ENCODE assay signal across 18 mouse cellular contexts in genomic region chr19:48411332-48411731, GRCm38 (mm10).
A peak's percentile ranks its signal among the peaks of the same experiment; 100 is the strongest.
DNase-seq lines count a peak whose midpoint lies in the region; ATAC-seq and TF ChIP-seq lines count a peak whose summit lies in the region.
"Had no signal": no experiment of that assay in that cellular context is flagged by ENCODE, and none has a peak within 500 bp of the region (broad histone marks: within the 10 kb centered on the region; RNA-seq: fewer than 3 reads in every experiment).

No protein-coding gene starts in this region.

- TF ChIP-seq CTCF in kidney, postnatal 0 days (IDR thresholded peaks at IDR 0.05; ENCODE audit: low read depth), result peak; percentile 62

- no peak overlapping the region for H3K4me2 ChIP-seq in embryonic facial prominence, embryonic 11.5 days (ENCODE audit: low read depth, low read length)
- H3K4me2 ChIP-seq in kidney, postnatal 0 days (ENCODE audit: low read length), result no peak overlapping the region
- H3K4me2 ChIP-seq in midbrain, embryonic 11.5 days, result no peak overlapping the region
- H3K4me2 ChIP-seq in midbrain, embryonic 16.5 days (ENCODE audit: low read length), result no peak overlapping the region
- H3K4me2 ChIP-seq: embryonic facial prominence, embryonic 13.5 days; forebrain, embryonic 13.5 days; limb, embryonic 13.5 days had no signal

- H3K9ac ChIP-seq in embryonic facial prominence, embryonic 11.5 days (replicated peaks; ENCODE audit: low read length), result no peak overlapping the region
- H3K9ac ChIP-seq in kidney, postnatal 0 days (ENCODE audit: low read depth, low read length), result no peak overlapping the region
- no peak overlapping the region for H3K9ac ChIP-seq in midbrain, embryonic 11.5 days (ENCODE audit: low read length)
- H3K9ac ChIP-seq in midbrain, embryonic 16.5 days (ENCODE audit: low read depth, low read length), result no peak overlapping the region
- H3K9ac ChIP-seq: embryonic facial prominence, embryonic 13.5 days; forebrain, embryonic 13.5 days; limb, embryonic 13.5 days; liver, postnatal 0 days had no signal

- no peak for ATAC-seq in embryonic facial prominence, embryonic 11.5 days (replicated peaks; ENCODE audit: insufficient number of reproducible peaks, low FRiP score, low TSS enrichment, low read depth)
- no peak for ATAC-seq in kidney, postnatal 0 days (replicated peaks; ENCODE audit: low FRiP score, low read depth)
- no peak for ATAC-seq in midbrain, embryonic 11.5 days (ENCODE audit: low FRiP score)
- ATAC-seq in midbrain, embryonic 16.5 days, result no peak
- ATAC-seq: forebrain, embryonic 13.5 days; intestine, embryonic 16.5 days; liver, postnatal 0 days had no signal

- DNase-seq in embryonic facial prominence, embryonic 11.5 days (ENCODE audit: low spot score), result peak; percentile 48
- DNase-seq in embryonic facial prominence, embryonic 10.5 days (ENCODE audit: low spot score), result no peak
- peak; percentile 14 for DNase-seq in kidney, postnatal 0 days (ENCODE audit: low spot score)
- no peak for DNase-seq in kidney, postnatal 4 days
- peak; percentile 87 for DNase-seq in midbrain, embryonic 11.5 days (ENCODE audit: low spot score, missing footprints)
- peak; percentile 71 for DNase-seq in retina, postnatal 1 day
- no peak for DNase-seq in thymus, postnatal 36 days
- DNase-seq: adrenal gland, postnatal 25 days; cerebellum, adult 11-12 months; heart, postnatal 14 days; liver, postnatal 0 days; right cerebral cortex, postnatal 14 days; thymus, adult 18-20 months had no signal

- H3K9me3 ChIP-seq in embryonic facial prominence, embryonic 11.5 days (replicated peaks; ENCODE audit: control insufficient read depth, low read length), result no peaks in the 10 kb centered on the region
- no peaks in the 10 kb centered on the region for H3K9me3 ChIP-seq in embryonic facial prominence, embryonic 10.5 days
- H3K9me3 ChIP-seq in kidney, postnatal 0 days (replicated peaks; ENCODE audit: low read length), result no peaks in the 10 kb centered on the region
- H3K9me3 ChIP-seq in midbrain, embryonic 11.5 days (ENCODE audit: control insufficient read depth, low read length), result no peaks in the 10 kb centered on the region
- no peaks in the 10 kb centered on the region for H3K9me3 ChIP-seq in midbrain, embryonic 16.5 days (replicated peaks; ENCODE audit: control insufficient read depth, low read length, poor library complexity, severe bottlenecking)
- H3K9me3 ChIP-seq: embryonic facial prominence, embryonic 13.5 days; forebrain, embryonic 13.5 days; limb, embryonic 13.5 days had no signal

- WGBS in embryonic facial prominence, embryonic 11.5 days, result 45% methylated on average over 2 of the region's 2 CpGs
- WGBS in embryonic facial prominence, embryonic 10.5 days, result 42% methylated on average over 2 of the region's 2 CpGs
- WGBS in kidney, postnatal 0 days, result 60% methylated on average over 2 of the region's 2 CpGs
- 63% methylated on average over 2 of the region's 2 CpGs for WGBS in midbrain, embryonic 11.5 days
- 49% methylated on average over 2 of the region's 2 CpGs for WGBS in midbrain, embryonic 16.5 days

- H3K27ac ChIP-seq in embryonic facial prominence, embryonic 11.5 days (replicated peaks; ENCODE audit: low read depth, low read length), result no peak overlapping the region
- no peak overlapping the region for H3K27ac ChIP-seq in embryonic facial prominence, embryonic 10.5 days (replicated peaks)
- no peak overlapping the region for H3K27ac ChIP-seq in kidney, postnatal 0 days
- H3K27ac ChIP-seq in midbrain, embryonic 11.5 days (ENCODE audit: low read depth, low read length), result no peak overlapping the region
- no peak overlapping the region for H3K27ac ChIP-seq in midbrain, embryonic 16.5 days (ENCODE audit: low read length)
- H3K27ac ChIP-seq: embryonic facial prominence, embryonic 13.5 days; forebrain, embryonic 13.5 days; limb, embryonic 13.5 days had no signal

- H3K27me3 ChIP-seq in embryonic facial prominence, embryonic 11.5 days (ENCODE audit: control insufficient read depth, insufficient read depth, low read length), result no peaks in the 10 kb centered on the region
- H3K27me3 ChIP-seq in embryonic facial prominence, embryonic 10.5 days (replicated peaks; ENCODE audit: low read depth, poor library complexity, severe bottlenecking), result no peaks in the 10 kb centered on the region
- H3K27me3 ChIP-seq in kidney, postnatal 0 days (ENCODE audit: insufficient read depth, low read length), result no peaks in the 10 kb centered on the region
- H3K27me3 ChIP-seq in midbrain, embryonic 11.5 days (ENCODE audit: control insufficient read depth, insufficient read depth, low read length), result no peaks in the 10 kb centered on the region
- H3K27me3 ChIP-seq in midbrain, embryonic 16.5 days (ENCODE audit: control insufficient read depth, insufficient read depth, low read depth, low read length), result no peaks in the 10 kb centered on the region
- H3K27me3 ChIP-seq: embryonic facial prominence, embryonic 13.5 days; forebrain, embryonic 13.5 days; limb, embryonic 13.5 days had no signal

- H3K4me1 ChIP-seq in embryonic facial prominence, embryonic 11.5 days (ENCODE audit: control insufficient read depth, insufficient read depth, low read length), result no peaks in the 10 kb centered on the region
- H3K4me1 ChIP-seq in embryonic facial prominence, embryonic 10.5 days, result no peaks in the 10 kb centered on the region
- no peaks in the 10 kb centered on the region for H3K4me1 ChIP-seq in kidney, postnatal 0 days (replicated peaks; ENCODE audit: insufficient read depth, low read length)
- H3K4me1 ChIP-seq in midbrain, embryonic 11.5 days (ENCODE audit: control insufficient read depth, insufficient read depth, low read length), result no peaks in the 10 kb centered on the region
- H3K4me1 ChIP-seq in midbrain, embryonic 16.5 days (ENCODE audit: control insufficient read depth, insufficient read depth, low read length), result no peaks in the 10 kb centered on the region
- H3K4me1 ChIP-seq: embryonic facial prominence, embryonic 13.5 days; forebrain, embryonic 13.5 days; limb, embryonic 13.5 days had no signal

- H3K36me3 ChIP-seq in embryonic facial prominence, embryonic 11.5 days (replicated peaks; ENCODE audit: control insufficient read depth, insufficient read depth, low read depth, low read length), result no peaks in the 10 kb centered on the region
- H3K36me3 ChIP-seq in embryonic facial prominence, embryonic 10.5 days (replicated peaks), result no peaks in the 10 kb centered on the region
- no peaks in the 10 kb centered on the region for H3K36me3 ChIP-seq in kidney, postnatal 0 days (ENCODE audit: insufficient read depth, low read length)
- no peaks in the 10 kb centered on the region for H3K36me3 ChIP-seq in midbrain, embryonic 11.5 days (ENCODE audit: control insufficient read depth, insufficient read depth, low read length)
- H3K36me3 ChIP-seq in midbrain, embryonic 16.5 days (ENCODE audit: control insufficient read depth, insufficient read depth, low read length), result no peaks in the 10 kb centered on the region
- H3K36me3 ChIP-seq: embryonic facial prominence, embryonic 13.5 days; limb, embryonic 13.5 days had no signal

- H3K4me3 ChIP-seq in embryonic facial prominence, embryonic 11.5 days (ENCODE audit: low read depth, low read length), result no peak overlapping the region
- H3K4me3 ChIP-seq in embryonic facial prominence, embryonic 10.5 days, result no peak overlapping the region
- H3K4me3 ChIP-seq in kidney, postnatal 0 days (replicated peaks; ENCODE audit: low read depth, low read length), result no peak overlapping the region
- H3K4me3 ChIP-seq in midbrain, embryonic 11.5 days (ENCODE audit: low read depth, low read length), result no peak overlapping the region
- no peak overlapping the region for H3K4me3 ChIP-seq in midbrain, embryonic 16.5 days (ENCODE audit: low read depth, low read length)
- H3K4me3 ChIP-seq: embryonic facial prominence, embryonic 13.5 days; forebrain, embryonic 13.5 days; limb, embryonic 13.5 days had no signal

Comparison
In these comparisons a context has a peak if more than half of its experiments do, and no peak if none do; other contexts are left out.
1. DNase-seq: peak in embryonic facial prominence, embryonic 11.5 days (single experiment), kidney, postnatal 0 days (single experiment), midbrain, embryonic 11.5 days (single experiment) and retina, postnatal 1 day (single experiment); none in embryonic facial prominence, embryonic 10.5 days (single experiment), kidney, postnatal 4 days (0 of 2) and thymus, postnatal 36 days (0 of 2).